Mouse (Mus musculus): ENCODE results near the gene Atp2a3.

DNA sequence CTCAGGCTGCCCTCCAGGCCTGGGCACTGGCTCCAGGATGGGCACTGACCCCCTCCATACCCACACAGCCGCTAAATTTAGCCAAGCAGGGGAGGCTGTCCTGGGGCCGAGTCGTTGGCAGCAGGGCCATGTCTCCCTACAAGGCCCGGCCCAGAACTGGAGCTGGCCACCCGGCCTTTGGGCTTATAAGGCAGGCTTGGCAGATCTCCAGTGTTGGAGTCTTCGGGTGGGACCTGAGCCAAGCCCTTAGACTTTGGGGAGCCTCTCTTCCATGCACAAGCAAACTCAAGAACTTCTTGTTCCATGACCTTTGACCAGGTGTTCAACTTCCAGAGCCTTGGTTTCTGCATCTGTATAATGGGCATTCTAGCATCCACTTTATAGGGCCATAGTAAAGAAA is 35.4 kb downstream of the Atp2a3 start:
- no peak for TF ChIP-seq POLR2A (IDR thresholded peaks at IDR 0.05; ENCODE audit: borderline replicate concordance, control insufficient read depth, low read depth, low read length)
- TF ChIP-seq CTCF (IDR thresholded peaks at IDR 0.05; ENCODE audit: control insufficient read depth, insufficient read depth, low read length), result no peak
